Mouse (Mus musculus): Measurements from ENCODE around the gene Aco2. TPM values are rescaled to one million over a fixed set of nuclear protein-coding genes. Genes with fewer than 3 reads are reported as not detected.

Aco2 gene
- total RNA-seq, 2 experiments from 2014 or later, result 1,165 to 1,199 TPM

- DNase-seq (ENCODE audit: low spot score), result no peak
These were observed 77.0 kb downstream of the Aco2 start for GRCm38 (mm10) chr15:81949076-81949475.

GRCm38 (mm10) chr15:81949476-81950131 lies 77.5 kb downstream of the Aco2 start:
- no peak for DNase-seq (ENCODE audit: low spot score)

GRCm38 (mm10) chr15:81950716-81951115 lies 78.6 kb downstream of the Aco2 start:
- DNase-seq (ENCODE audit: low spot score), result no peak

- DNase-seq (ENCODE audit: low spot score), result no peak
These were observed 79.0 kb downstream of the Aco2 start for GRCm38 (mm10) chr15:81951159-81951558.

GRCm38 (mm10) chr15:81952310-81952709 lies 80.2 kb downstream of the Aco2 start:
- DNase-seq (ENCODE audit: low spot score), result no peak

GRCm38 (mm10) chr15:81954151-81954583 lies 82.1 kb downstream of the Aco2 start:
- no peak for DNase-seq (ENCODE audit: low spot score)

GRCm38 (mm10) chr15:81954716-81955115 lies 82.6 kb downstream of the Aco2 start:
- no peak for DNase-seq (ENCODE audit: low spot score)

- DNase-seq (ENCODE audit: low spot score), result no peak
These were observed 83.3 kb downstream of the Aco2 start for GRCm38 (mm10) chr15:81955414-81955813.

GRCm38 (mm10) chr15:81956457-81956856 lies 84.3 kb downstream of the Aco2 start:
- no peak for DNase-seq (ENCODE audit: low spot score)

- DNase-seq (ENCODE audit: low spot score), result no peak
These were observed 85.5 kb downstream of the Aco2 start for GRCm38 (mm10) chr15:81957598-81957997.

- no peak for DNase-seq (ENCODE audit: low spot score)
These were observed 86.8 kb downstream of the Aco2 start for GRCm38 (mm10) chr15:81958906-81959305.

GRCm38 (mm10) chr15:81960171-81961077 lies 88.3 kb downstream of the Aco2 start, which contains the start of gene Pmm1:
Pmm1 (minus strand) TSS chr15:81960930.
- peak; percentile 98 for DNase-seq (ENCODE audit: low spot score)

- DNase-seq (ENCODE audit: low spot score), result no peak
These were observed 89.0 kb downstream of the Aco2 start for GRCm38 (mm10) chr15:81961078-81961451.

GRCm38 (mm10) chr15:81964262-81964661 lies 92.2 kb downstream of the Aco2 start:
- no peak for DNase-seq (ENCODE audit: low spot score)

Other genes with a start within 250 kb of the Aco2 start
- 1 to 10 TPM; 7.7 to 8.7 TPM for gene L3mbtl2, start 208.4 kb upstream of the Aco2 start, total RNA-seq (2021)
- gene Chadl, start 175.0 kb upstream of the Aco2 start, total RNA-seq (2021), result 1 to 10 TPM; 1.2 to 1.4 TPM
- gene Zc3h7b, start 127.3 kb upstream of the Aco2 start, total RNA-seq (2021), result 10 to 100 TPM; 32.7 to 34.2 TPM
- 10 to 100 TPM; 20.0 to 21.4 TPM for gene Rangap1, start 126.8 kb upstream of the Aco2 start, total RNA-seq (2021)
- gene Tef, start 69.9 kb upstream of the Aco2 start, total RNA-seq (2021), result 100 to 1,000 TPM; 124 to 160 TPM
- 100 to 1,000 TPM in 1 of 2 experiments, 10 to 100 TPM in 1; 89.1 to 174 TPM for gene Tob2, start 13.5 kb upstream of the Aco2 start, total RNA-seq (2021)
- gene Phf5a, start 398 bp upstream of the Aco2 start, total RNA-seq (2021), result 10 to 100 TPM; 35.5 to 35.7 TPM
- 1 to 10 TPM; 5.8 to 7.2 TPM for gene Polr3h, start 53.9 kb downstream of the Aco2 start, total RNA-seq (2021)
- gene Csdc2, start 64.5 kb downstream of the Aco2 start, total RNA-seq (2021), result 1 to 10 TPM; 1.0 to 1.5 TPM
- gene Pmm1, start 88.6 kb downstream of the Aco2 start, total RNA-seq (2021), result 10 to 100 TPM; 14.1 to 16.7 TPM
- gene 1700029P11Rik, start 108.2 kb downstream of the Aco2 start, total RNA-seq (2021), result not detected
- 10 to 100 TPM; 22.9 to 25.3 TPM for gene Xrcc6, start 115.5 kb downstream of the Aco2 start, total RNA-seq (2021)
- 10 to 100 TPM; 16.7 to 17.6 TPM for gene Desi1, start 161.6 kb downstream of the Aco2 start, total RNA-seq (2021)
- 10 to 100 TPM; 48.7 to 51.4 TPM for gene Snu13, start 175.3 kb downstream of the Aco2 start, total RNA-seq (2021)
- gene 4930407I10Rik, start 186.8 kb downstream of the Aco2 start, total RNA-seq (2021), result not detected
- gene Mei1, start 197.7 kb downstream of the Aco2 start, total RNA-seq (2021), result under 1 TPM in 1 of 2 experiments, not detected in 1; 0.09 TPM